Mouse (Mus musculus) liver, adult 2 months (tissue): ENCODE results near the gene Plin2.

Experiments
- CTCF ChIP-seq: fragments of 200-500 bp; IDR thresholded peaks from 2 replicates; pipeline ENCODE4 v1.5.1; 2011; ENCODE audit warnings: low read depth, low read length, control low read depth
- POLR2A ChIP-seq: fragments of 200-500 bp; IDR thresholded peaks from 2 replicates; pipeline ENCODE4 v1.6.1; 2011; ENCODE audit warnings: low read length, control low read depth; ENCODE audit not compliant: insufficient read depth; ENCODE audit errors: extremely low read depth

GRCm38 (mm10) chr4:86710666-86711215, 40.9 kb upstream of the Plin2 start:
- no peak for TF ChIP-seq CTCF
- no peak for TF ChIP-seq POLR2A
